Mouse (Mus musculus): ENCODE data around the gene Art3.
A peak's percentile ranks its signal among the peaks of the same experiment; 100 is the strongest.

Art3 gene

GRCm38 (mm10) chr5:92431611-92432010 lies 100.0 kb downstream of the Art3 start:
- no peak for DNase-seq

- DNase-seq = no peak
Observed at GRCm38 (mm10) chr5:92434070-92434469, 102.4 kb downstream of the Art3 start.

GRCm38 (mm10) chr5:92434571-92434985 lies 103.0 kb downstream of the Art3 start:
- DNase-seq = peak; percentile 53

- DNase-seq = peak; percentile 98
Observed at GRCm38 (mm10) chr5:92435025-92435584, 103.5 kb downstream of the Art3 start, which contains the start of gene Nup54. Gene Nup54 (minus strand): TSS chr5:92435219.

GRCm38 (mm10) chr5:92438540-92438939 lies 106.9 kb downstream of the Art3 start:
- no peak for DNase-seq

GRCm38 (mm10) chr5:92441494-92441893 lies 109.9 kb downstream of the Art3 start:
- peak; percentile 29 for DNase-seq

- no peak for DNase-seq
Observed at GRCm38 (mm10) chr5:92442914-92443313, 111.3 kb downstream of the Art3 start.

- no peak for DNase-seq
Observed at GRCm38 (mm10) chr5:92445016-92445415, 113.4 kb downstream of the Art3 start.

- DNase-seq = no peak
Observed at GRCm38 (mm10) chr5:92446736-92447135, 115.1 kb downstream of the Art3 start.

- no peak for DNase-seq
Observed at GRCm38 (mm10) chr5:92452876-92453275, 121.2 kb downstream of the Art3 start.

GRCm38 (mm10) chr5:92457410-92457809 lies 125.8 kb downstream of the Art3 start:
- DNase-seq = no peak

- no peak for DNase-seq
Observed at GRCm38 (mm10) chr5:92458726-92459125, 127.1 kb downstream of the Art3 start.

- peak; percentile 85 for DNase-seq
Observed at GRCm38 (mm10) chr5:92461321-92461720, 129.7 kb downstream of the Art3 start.
